Mouse (Mus musculus) midbrain, embryonic 12.5 days (tissue): ENCODE measurements around the gene Ap2a1. TPM values are rescaled to one million over a fixed set of nuclear protein-coding genes. Genes with fewer than 3 reads are reported as not detected.

Experiments
- ATAC-seq: fragments of 200-750 bp; cut with Nextera tagmentation; 2 replicates; pipeline ENCODE4 v1.8.0; 2017; ENCODE audit warnings: low read depth, moderate TSS enrichment, moderate library complexity; ENCODE audit not compliant: low FRiP score
- H3K27ac ChIP-seq: fragments of 300-500 bp; sonication (generic); replicated peaks from 2 replicates; pipeline ENCODE4 v1.5.1; 2016; ENCODE audit warnings: mild to moderate bottlenecking
- H3K27me3 ChIP-seq: fragments of 300-500 bp; sonication (generic); 2 replicates; pipeline ENCODE4 v1.6.1; 2016; ENCODE audit warnings: mild to moderate bottlenecking
- H3K36me3 ChIP-seq: fragments of 300-500 bp; sonication (generic); 2 replicates; pipeline ENCODE4 v1.6.1; 2016
- H3K4me1 ChIP-seq: fragments of 300-500 bp; sonication (generic); 2 replicates; pipeline ENCODE4 v1.6.1; 2016
- H3K4me2 ChIP-seq: fragments of 300-500 bp; sonication (generic); replicated peaks from 2 replicates; pipeline ENCODE4 v1.6.1; 2016; ENCODE audit warnings: mild to moderate bottlenecking, moderate library complexity
- H3K4me3 ChIP-seq: fragments of 300-500 bp; sonication (generic); 2 replicates; pipeline ENCODE4 v1.5.1; 2016; ENCODE audit warnings: mild to moderate bottlenecking
- H3K9ac ChIP-seq: fragments of 300-500 bp; sonication (generic); replicated peaks from 2 replicates; pipeline ENCODE4 v1.6.1; 2016; ENCODE audit warnings: mild to moderate bottlenecking, moderate library complexity
- H3K9me3 ChIP-seq: fragments of 300-500 bp; sonication (generic); 2 replicates; pipeline ENCODE4 v1.6.1; 2016; ENCODE audit warnings: mild to moderate bottlenecking
- WGBS: fragments of 180-500 bp; shearing (Covaris S2); methylation state at CpG from one replicate; pipeline ENCODE4 v1.1.7; 2016; 5-methylcytosine and 5-hydroxymethylcytosine counted together
- polyA plus RNA-seq: library from polyadenylated mRNA; unstranded; fragments of >200 nt; fragmentation: Nextera tagmentation; extraction: Ambion mirVana; gene quantifications from 2 replicates; pipeline ENCODE4 v1.2.1, GENCODE M21; 2016

The Ap2a1 gene
- polyA plus RNA-seq, 1 experiment from 2014 or later = 91.0 TPM

GRCm38 (mm10) chr7:44951960-44952359 lies 22.7 kb upstream of the Ap2a1 start:
- WGBS = 0% methylated on average over 10 of the region's 10 CpGs
- Histone ChIP-seq H3K27ac (no peak overlapping the region), H3K4me1 (peaks cover 13% of the 10 kb centered on the region; the same call in 1 of the 2 replicates), H3K4me3 (peak overlapping the region; percentile 46), H3K36me3 (no peaks in the 10 kb centered on the region), H3K9ac (0 out of 2 replicates have a peak overlapping the region, but pooled peaks have one; percentile 57), H3K9me3 (no peaks in the 10 kb centered on the region), H3K4me2 (peak overlapping the region; percentile 73), H3K27me3 (peaks cover 44% of the 10 kb centered on the region)
- peak; percentile 32 for ATAC-seq

GRCm38 (mm10) chr7:44949922-44950321 lies 20.6 kb upstream of the Ap2a1 start:
- H3K9ac ChIP-seq = no peak overlapping the region
- whole genome bisulfite sequencing = 76% methylated on average over 6 of the region's 6 CpGs
- no peak overlapping the region for H3K4me2 ChIP-seq
- H3K27me3 ChIP-seq = peaks cover 44% of the 10 kb centered on the region
- no peaks in the 10 kb centered on the region for H3K9me3 ChIP-seq
- no peak for ATAC-seq
- H3K4me1 ChIP-seq = peaks cover 13% of the 10 kb centered on the region; the same call in 1 of the 2 replicates
- no peak overlapping the region for H3K4me3 ChIP-seq
- no peaks in the 10 kb centered on the region for H3K36me3 ChIP-seq
- no peak overlapping the region for H3K27ac ChIP-seq

- no peak for ATAC-seq
- H3K4me2 ChIP-seq = no peak within 1 kb of the TSS
- no peak within 1 kb of the TSS for H3K4me3 ChIP-seq
- H3K27ac ChIP-seq = no peak within 1 kb of the TSS
- no peaks in the 10 kb centered on the region for H3K9me3 ChIP-seq
- H3K27me3 ChIP-seq = peaks cover 1% of the 10 kb centered on the region; the same call in 1 of the 2 replicates
- no peak within 1 kb of the TSS for H3K9ac ChIP-seq
- H3K4me1 ChIP-seq = no peaks in the 10 kb centered on the region
- no peaks in the 10 kb centered on the region for H3K36me3 ChIP-seq
- 81% methylated on average over 7 of the region's 7 CpGs for WGBS
These were observed 13.6 kb upstream of the Ap2a1 start, which contains the start of gene Tsks for GRCm38 (mm10) chr7:44942904-44943303. Gene Tsks (plus strand): TSS chr7:44943204.

- no peak overlapping the region for H3K27ac ChIP-seq
- H3K4me1 ChIP-seq = no peaks in the 10 kb centered on the region
- H3K9me3 ChIP-seq = 0 out of 2 replicates have a peak, but pooled peaks cover 5% of the 10 kb centered on the region
- H3K9ac ChIP-seq = no peak overlapping the region
- ATAC-seq = no peak
- no peak overlapping the region for H3K4me2 ChIP-seq
- H3K36me3 ChIP-seq = no peaks in the 10 kb centered on the region
- H3K27me3 ChIP-seq = no peaks in the 10 kb centered on the region
- no peak overlapping the region for H3K4me3 ChIP-seq
- 93% methylated on average over 4 of the region's 4 CpGs for WGBS
These were observed 9.4 kb upstream of the Ap2a1 start for GRCm38 (mm10) chr7:44938680-44939079.

GRCm38 (mm10) chr7:44928570-44928969 lies 726 bp downstream of the Ap2a1 start:
- no peaks in the 10 kb centered on the region for H3K9me3 ChIP-seq
- 0% methylated on average over 1 of the region's 1 CpGs for WGBS
- ATAC-seq = no peak
- H3K36me3 ChIP-seq = peaks cover 22% of the 10 kb centered on the region
- H3K27me3 ChIP-seq = no peaks in the 10 kb centered on the region
- H3K4me2 ChIP-seq = peak overlapping the region; percentile 86
- H3K9ac ChIP-seq = peak overlapping the region; percentile 94
- H3K4me3 ChIP-seq = peak overlapping the region; percentile 91
- peak overlapping the region; percentile 76; the same call in 1 of the 2 replicates for H3K27ac ChIP-seq
- peaks cover 21% of the 10 kb centered on the region for H3K4me1 ChIP-seq

GRCm38 (mm10) chr7:44925468-44925867 lies 3.8 kb downstream of the Ap2a1 start:
- no peak overlapping the region for H3K4me3 ChIP-seq
- WGBS = 74% methylated on average over 3 of the region's 3 CpGs
- H3K27ac ChIP-seq = no peak overlapping the region
- H3K36me3 ChIP-seq = peaks cover 39% of the 10 kb centered on the region
- ATAC-seq = no peak
- H3K27me3 ChIP-seq = no peaks in the 10 kb centered on the region
- H3K4me1 ChIP-seq = peaks cover 20% of the 10 kb centered on the region
- H3K4me2 ChIP-seq = no peak overlapping the region
- no peaks in the 10 kb centered on the region for H3K9me3 ChIP-seq
- H3K9ac ChIP-seq = no peak overlapping the region

GRCm38 (mm10) chr7:44922530-44922929 lies 6.8 kb downstream of the Ap2a1 start:
- Histone ChIP-seq H3K9ac (no peak overlapping the region), H3K4me2 (no peak overlapping the region), H3K9me3 (no peaks in the 10 kb centered on the region), H3K27me3 (no peaks in the 10 kb centered on the region), H3K4me3 (no peak overlapping the region), H3K4me1 (peaks cover 4% of the 10 kb centered on the region), H3K36me3 (peaks cover 45% of the 10 kb centered on the region), H3K27ac (no peak overlapping the region)
- ATAC-seq = no peak

GRCm38 (mm10) chr7:44919127-44919526 lies 10.2 kb downstream of the Ap2a1 start:
- WGBS = 91% methylated on average over 5 of the region's 5 CpGs
- no peak overlapping the region for H3K4me2 ChIP-seq
- H3K36me3 ChIP-seq = peaks cover 55% of the 10 kb centered on the region
- no peak overlapping the region for H3K9ac ChIP-seq
- H3K4me3 ChIP-seq = no peak overlapping the region
- no peak for ATAC-seq
- H3K27me3 ChIP-seq = no peaks in the 10 kb centered on the region
- H3K27ac ChIP-seq = no peak overlapping the region
- H3K9me3 ChIP-seq = no peaks in the 10 kb centered on the region
- no peaks in the 10 kb centered on the region; the same call in 1 of the 2 replicates for H3K4me1 ChIP-seq

- Histone ChIP-seq H3K9ac (no peak overlapping the region), H3K36me3 (peaks cover 56% of the 10 kb centered on the region), H3K4me1 (no peaks in the 10 kb centered on the region; the same call in 1 of the 2 replicates), H3K27me3 (no peaks in the 10 kb centered on the region), H3K27ac (no peak overlapping the region), H3K4me3 (no peak overlapping the region), H3K9me3 (no peaks in the 10 kb centered on the region), H3K4me2 (no peak overlapping the region)
- 94% methylated on average over 3 of the region's 3 CpGs for WGBS
- ATAC-seq = no peak
These were observed 11.1 kb downstream of the Ap2a1 start for GRCm38 (mm10) chr7:44918219-44918618.

- Histone ChIP-seq H3K9me3 (no peaks in the 10 kb centered on the region), H3K9ac (no peak overlapping the region), H3K4me2 (no peak overlapping the region), H3K36me3 (peaks cover 59% of the 10 kb centered on the region), H3K27ac (no peak overlapping the region), H3K4me3 (no peak overlapping the region), H3K4me1 (no peaks in the 10 kb centered on the region; the same call in 1 of the 2 replicates), H3K27me3 (no peaks in the 10 kb centered on the region)
- WGBS = 91% methylated on average over 4 of the region's 4 CpGs
- ATAC-seq = no peak
These were observed 12.4 kb downstream of the Ap2a1 start for GRCm38 (mm10) chr7:44916881-44917280.

GRCm38 (mm10) chr7:44916191-44916590 lies 13.1 kb downstream of the Ap2a1 start:
- Histone ChIP-seq H3K4me1 (no peaks in the 10 kb centered on the region; the same call in 1 of the 2 replicates), H3K4me2 (no peak overlapping the region), H3K36me3 (peaks cover 62% of the 10 kb centered on the region), H3K27me3 (no peaks in the 10 kb centered on the region), H3K9me3 (no peaks in the 10 kb centered on the region), H3K9ac (no peak overlapping the region), H3K4me3 (no peak overlapping the region), H3K27ac (no peak overlapping the region)
- ATAC-seq = no peak
- WGBS = 86% methylated on average over 6 of the region's 6 CpGs

GRCm38 (mm10) chr7:44915314-44915713 lies 14.0 kb downstream of the Ap2a1 start:
- Histone ChIP-seq H3K9ac (no peak overlapping the region), H3K36me3 (peaks cover 70% of the 10 kb centered on the region), H3K4me3 (no peak overlapping the region), H3K9me3 (no peaks in the 10 kb centered on the region), H3K4me1 (no peaks in the 10 kb centered on the region; the same call in 1 of the 2 replicates), H3K27ac (no peak overlapping the region), H3K27me3 (no peaks in the 10 kb centered on the region), H3K4me2 (no peak overlapping the region)
- no peak for ATAC-seq
- 95% methylated on average over 9 of the region's 9 CpGs for WGBS

- WGBS = 93% methylated on average over 2 of the region's 2 CpGs
- Histone ChIP-seq H3K27ac (no peak overlapping the region), H3K9ac (no peak overlapping the region), H3K9me3 (no peaks in the 10 kb centered on the region), H3K4me3 (no peak overlapping the region), H3K4me2 (no peak overlapping the region), H3K27me3 (no peaks in the 10 kb centered on the region), H3K4me1 (no peaks in the 10 kb centered on the region; the same call in 1 of the 2 replicates), H3K36me3 (peaks cover 74% of the 10 kb centered on the region)
- no peak for ATAC-seq
These were observed 14.9 kb downstream of the Ap2a1 start for GRCm38 (mm10) chr7:44914396-44914795.
